Mouse (Mus musculus) mature B cell (primary cell): Measurements from ENCODE around the gene Ano1.

ENCODE experiments used
- in situ Hi-C: fragments of 300-500 bp; cut with MboI; formaldehyde crosslinking; loops from 2 replicates; pipeline ENCODE4 v1.14.3; 2019

Ano1 gene

DNA sequence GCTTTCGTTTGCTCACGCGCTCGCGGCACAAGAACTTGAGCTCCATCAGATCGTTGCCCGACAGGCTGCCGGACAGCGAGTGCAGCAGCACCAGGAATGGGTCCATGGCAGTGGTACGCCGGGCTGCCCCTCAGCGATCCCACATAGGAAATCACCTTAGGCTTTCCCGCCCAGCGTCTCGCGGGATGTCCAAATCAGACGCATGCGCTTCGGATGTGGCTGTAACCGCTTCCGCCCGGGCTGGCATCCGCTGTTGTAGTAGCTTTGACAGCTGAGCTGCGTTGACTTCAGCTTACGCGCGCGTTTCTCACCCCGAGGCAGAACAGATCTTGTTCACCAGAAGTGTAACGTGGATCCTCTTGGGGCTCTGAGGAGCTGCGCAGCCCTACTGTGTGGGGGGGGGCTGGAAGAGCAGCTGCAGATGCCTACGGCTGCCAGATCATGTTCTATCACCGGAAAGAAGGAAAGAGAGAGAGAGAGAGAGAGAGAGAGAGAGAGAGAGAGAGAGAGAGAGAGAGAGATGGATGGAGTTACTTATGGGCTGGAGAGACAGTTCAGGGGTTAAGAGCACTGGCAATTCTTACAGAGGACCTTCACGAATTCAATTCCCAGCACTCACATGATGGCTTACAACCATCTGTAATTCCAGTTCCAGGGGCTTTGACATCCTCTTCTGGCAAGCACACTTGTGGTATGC lies 169.3 kb downstream of the Ano1 start, which contains the start of gene Fadd:
Gene Fadd (minus strand): TSS at position 180 of the 697 bp plus-strand sequence.
- in situ Hi-C loops = no loop called here

DNA sequence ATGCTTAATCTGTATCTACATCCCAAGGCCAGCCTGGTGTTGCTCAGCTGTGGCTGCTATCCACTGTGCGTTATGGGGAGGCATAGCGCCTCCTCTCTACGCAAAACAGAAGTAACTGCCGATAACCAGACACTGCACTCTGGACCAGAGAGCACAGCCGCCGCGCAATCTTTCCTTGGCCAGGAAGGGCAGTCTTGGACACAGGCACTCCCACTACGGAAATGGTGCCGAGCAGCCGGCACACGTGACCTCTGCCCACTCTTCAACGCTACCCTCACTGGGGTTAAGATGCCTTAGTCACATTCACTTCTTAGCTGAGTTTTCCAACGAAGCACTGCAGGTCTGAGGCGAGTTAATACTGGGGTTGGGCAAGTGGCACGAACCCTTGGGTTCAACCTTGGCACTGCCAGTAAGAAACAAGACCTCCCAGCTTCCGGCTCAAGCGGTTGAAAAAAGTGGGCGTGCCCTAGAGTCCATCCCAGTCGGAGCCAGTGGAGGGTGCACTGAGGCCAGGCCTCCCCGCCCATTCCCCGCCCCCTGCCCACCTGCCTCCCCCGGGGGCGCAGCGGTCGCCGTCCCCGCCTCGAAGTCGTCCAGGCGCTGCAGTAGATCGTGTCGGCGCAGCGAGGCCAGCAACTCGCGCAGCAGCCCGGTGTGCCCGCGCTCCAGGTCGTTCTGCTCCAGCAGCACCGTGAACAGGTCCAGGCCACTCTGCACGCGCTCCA lies 170.1 kb downstream of the Ano1 start:
- in situ Hi-C loops = no loop called here

DNA sequence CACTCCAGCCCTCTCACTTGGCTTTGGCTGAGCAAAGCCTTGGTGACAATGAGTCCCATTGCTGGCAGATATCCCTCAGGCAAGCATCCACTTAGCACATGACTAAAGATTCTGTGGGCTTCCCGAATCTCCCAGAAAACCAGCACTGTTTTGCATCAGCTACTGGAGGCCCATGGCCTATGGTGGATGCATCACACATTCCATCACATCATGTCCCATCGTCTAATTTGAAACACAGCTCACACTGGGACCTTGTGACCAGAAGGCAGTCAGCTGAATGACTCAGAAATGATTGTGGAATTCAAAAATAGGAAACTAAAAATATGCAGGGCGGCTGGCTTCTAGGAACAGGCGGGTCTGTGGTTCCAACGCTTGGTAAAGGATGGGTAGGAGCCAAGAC lies 173.9 kb downstream of the Ano1 start:
- in situ Hi-C loops = no loop called here

DNA sequence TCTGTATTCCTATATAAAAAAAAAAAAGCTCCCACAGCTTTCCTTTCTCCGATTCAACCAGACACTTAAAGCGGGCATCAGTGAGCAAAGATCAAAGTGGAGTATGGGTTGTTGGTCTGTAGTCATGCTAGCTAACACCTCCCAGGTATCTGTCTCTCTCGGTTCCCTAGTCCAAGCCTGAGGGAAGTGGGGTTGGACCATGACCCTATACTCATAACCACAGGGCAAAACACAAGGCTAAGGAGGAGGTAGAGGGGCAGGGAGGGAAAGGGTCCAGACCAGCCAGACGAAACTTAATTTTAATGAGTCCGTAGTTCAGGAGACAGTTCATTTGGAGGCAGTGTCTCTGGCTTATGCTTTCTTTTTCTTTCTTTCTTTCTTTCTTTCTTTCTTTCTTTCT lies 179.5 kb downstream of the Ano1 start:
- in situ Hi-C loops = loop anchor here (25.0 kb wide), 1 partner anchor 785 kb away; the partner anchor contains the start of gene Mrgpre

DNA sequence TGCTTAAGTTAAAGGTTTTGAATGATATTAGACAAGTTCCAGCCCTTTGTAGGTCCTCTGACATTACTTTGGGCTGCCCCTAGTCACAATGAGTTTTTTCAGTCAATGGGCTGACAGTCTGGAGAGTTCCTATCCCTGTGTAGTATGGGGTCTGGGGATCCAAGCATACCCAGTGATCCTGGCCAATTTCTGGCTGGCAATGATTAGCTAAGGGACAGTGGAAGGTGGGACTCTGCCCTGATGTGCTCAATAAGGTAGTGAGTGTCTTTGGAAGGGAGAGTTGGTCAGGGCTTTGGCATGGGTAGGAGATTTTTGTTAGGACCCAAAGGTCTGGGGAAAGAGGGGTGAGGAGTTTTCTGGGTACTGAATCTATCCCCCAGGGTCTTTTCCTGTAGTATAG lies 180.2 kb downstream of the Ano1 start:
- in situ Hi-C loops = loop anchor here (25.0 kb wide), 1 partner anchor 784 kb away; the partner anchor contains the start of gene Mrgpre

DNA sequence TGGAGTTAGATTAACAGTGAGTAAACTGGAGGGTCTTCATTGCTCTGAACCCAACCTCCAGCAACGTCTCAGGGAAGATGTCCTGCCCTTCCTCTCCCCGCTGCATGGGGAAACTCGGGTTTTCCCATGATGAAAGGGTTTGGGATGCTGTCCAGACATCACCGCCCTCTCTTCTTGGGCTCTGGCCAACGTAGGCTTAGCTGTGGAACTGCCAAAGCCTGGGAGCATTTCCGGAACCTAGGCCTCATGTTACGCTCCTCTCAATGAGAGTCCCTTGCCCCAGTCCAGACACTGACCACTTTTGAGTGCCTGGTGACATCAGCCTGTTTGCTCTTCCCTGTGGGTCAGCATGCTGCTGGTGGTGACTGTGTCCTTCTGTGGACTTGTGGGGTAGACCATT lies 182.3 kb downstream of the Ano1 start:
- in situ Hi-C loops = loop anchor here (25.0 kb wide), 1 partner anchor 782 kb away; the partner anchor contains the start of gene Mrgpre

DNA sequence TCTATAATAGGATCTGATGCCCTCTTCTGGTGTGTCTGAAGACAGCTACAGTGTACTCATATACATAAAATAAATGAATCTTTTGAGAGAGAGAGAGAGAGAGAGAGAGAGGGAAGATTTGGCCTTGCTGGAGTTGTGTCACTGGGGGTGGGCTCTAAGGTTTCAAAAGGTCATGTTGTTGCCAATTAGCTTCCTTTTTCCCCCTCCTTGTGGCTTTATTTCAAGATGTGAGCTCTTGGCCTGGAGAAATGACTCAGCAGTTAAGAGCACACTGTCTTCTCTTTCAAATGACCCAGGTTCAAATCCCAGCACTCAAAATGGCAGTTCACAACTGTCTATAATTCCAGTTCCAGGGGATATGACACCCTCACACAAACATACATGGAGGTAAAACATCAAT lies 183.7 kb downstream of the Ano1 start:
- in situ Hi-C loops = loop anchor here (25.0 kb wide), 1 partner anchor 781 kb away; the partner anchor contains the start of gene Mrgpre

DNA sequence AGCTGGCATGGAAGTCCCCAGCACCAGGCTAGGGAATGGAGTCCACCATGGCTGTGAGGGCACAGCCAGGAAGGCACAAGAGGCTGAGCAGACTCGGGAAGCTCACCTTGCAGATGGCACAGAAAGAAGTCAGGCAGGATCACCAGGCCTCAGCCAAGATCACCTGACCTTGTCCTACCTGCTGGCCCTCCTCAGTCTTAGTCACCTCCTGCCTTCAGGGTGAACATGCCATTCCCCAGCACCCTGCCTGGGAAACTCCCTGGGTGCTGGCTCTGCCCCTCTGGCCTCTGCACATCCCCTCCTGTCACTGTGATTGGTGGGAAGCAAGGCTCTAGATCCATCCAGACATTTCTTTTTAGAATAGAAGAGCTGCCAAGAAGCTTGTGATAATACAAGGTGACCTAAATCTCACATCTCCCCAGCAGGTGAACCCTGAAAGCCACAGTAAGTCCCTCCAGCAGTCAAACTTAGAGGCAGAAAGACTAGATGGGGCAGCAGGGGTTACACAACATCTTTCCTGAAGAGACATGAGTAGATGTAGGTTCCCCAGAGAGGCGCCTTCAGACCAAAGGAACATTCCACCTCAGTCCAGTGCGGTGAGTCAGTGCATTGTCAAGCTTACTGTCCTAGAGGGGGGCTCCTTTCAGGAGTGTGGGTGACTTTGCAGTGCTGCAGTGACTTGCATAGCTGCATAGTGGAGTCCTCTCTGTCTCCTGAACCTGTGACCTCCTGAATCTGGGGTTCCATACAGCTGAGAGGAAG lies 184.7 kb downstream of the Ano1 start:
- in situ Hi-C loops = loop anchor here (25.0 kb wide), 1 partner anchor 780 kb away; the partner anchor contains the start of gene Mrgpre

DNA sequence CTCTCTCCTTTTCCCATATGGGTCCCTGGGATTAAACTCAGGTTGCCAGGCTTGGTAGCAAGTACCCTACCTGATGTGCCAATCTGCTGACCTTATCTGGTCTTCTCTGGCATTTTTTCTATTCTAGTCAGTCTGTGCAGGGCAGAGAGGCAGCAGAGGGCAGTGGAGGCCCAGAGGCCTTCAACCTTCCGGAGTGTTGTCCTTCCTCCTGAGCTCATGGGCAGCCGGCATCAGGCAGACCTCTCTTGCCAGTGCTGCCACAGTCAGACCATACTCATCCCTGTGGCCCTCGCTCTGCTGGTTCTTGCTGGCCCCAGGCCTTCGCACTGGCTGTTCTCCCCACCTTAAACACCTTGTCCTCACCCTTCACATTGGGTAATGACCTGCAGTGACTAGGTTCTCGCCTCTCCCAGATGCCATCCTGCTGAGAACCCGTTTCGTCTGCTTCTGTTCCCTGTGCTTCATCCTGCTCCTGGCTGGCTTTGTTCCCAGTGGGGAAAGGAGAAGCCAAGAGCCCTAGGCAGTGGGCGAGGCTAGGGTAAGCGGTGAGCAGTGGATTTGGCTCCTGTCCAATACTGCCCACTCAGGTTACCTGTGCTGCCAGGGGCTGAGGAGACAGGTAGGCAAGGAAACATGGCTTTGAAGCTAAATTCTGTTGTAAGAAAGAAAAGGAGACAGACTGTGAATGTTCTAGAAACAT lies 188.2 kb downstream of the Ano1 start:
- in situ Hi-C loops = loop anchor here (25.0 kb wide), 1 partner anchor 776 kb away; the partner anchor contains the start of gene Mrgpre

DNA sequence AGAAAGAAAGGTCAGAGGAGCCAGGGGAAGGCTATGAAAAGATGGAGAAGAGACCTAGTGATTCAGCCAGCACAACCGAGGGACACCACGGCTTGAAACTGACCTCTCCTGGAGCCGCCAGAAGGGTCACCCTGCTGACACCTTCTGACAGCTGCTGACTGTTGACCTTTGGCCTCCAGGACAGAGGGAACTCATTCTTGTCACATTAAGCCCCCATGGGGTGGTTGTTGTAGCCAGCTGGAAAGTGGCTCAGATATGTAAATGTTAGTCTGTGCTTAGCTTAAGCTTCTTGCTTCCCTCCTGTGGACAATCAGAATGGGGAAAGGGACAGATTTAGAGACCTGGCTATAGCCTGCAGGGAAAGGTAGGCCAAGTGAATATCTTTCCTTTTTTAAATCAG lies 189.8 kb downstream of the Ano1 start:
- in situ Hi-C loops = loop anchor here (25.0 kb wide), 1 partner anchor 775 kb away; the partner anchor contains the start of gene Mrgpre

DNA sequence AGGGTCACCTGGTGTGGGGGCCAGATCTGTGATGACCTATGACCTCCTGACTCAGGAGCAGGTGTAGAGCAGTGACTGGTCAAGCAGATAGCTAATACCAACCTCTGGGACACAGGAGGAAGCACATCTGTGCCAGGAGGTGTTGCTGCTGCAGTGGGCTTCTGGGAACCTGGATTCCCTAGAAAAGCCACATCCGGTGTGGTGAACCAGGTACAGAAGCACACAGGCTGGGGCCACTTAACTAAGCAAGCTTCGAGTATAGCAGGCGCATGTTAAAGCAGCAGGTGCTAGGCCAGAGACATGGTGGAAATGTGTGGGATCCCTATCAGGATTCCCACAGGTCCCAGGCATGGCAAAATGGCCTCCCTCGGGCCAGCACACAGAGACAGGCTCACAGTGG lies 191.2 kb downstream of the Ano1 start:
- in situ Hi-C loops = loop anchor here (25.0 kb wide), 1 partner anchor 773 kb away; the partner anchor contains the start of gene Mrgpre

DNA sequence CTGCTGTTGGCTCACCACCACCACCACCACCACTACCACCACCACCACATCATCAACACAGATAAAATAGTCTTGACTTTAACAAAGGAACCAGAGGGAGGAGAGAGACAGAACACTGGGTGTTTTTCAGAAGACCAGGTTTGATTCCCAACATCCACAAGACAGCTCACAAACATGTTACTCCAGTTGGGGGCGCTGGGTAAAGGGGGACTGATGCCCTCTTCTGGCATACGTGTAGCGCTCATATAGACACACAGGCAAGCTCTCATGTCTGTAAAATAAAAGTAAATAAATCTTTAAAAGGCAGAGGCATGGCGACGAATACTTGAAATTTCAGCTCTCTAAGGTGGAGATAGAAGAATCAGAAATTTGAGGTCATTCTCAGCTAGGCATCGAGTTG lies 193.2 kb downstream of the Ano1 start:
- in situ Hi-C loops = loop anchor here (25.0 kb wide), 1 partner anchor 771 kb away; the partner anchor contains the start of gene Mrgpre

DNA sequence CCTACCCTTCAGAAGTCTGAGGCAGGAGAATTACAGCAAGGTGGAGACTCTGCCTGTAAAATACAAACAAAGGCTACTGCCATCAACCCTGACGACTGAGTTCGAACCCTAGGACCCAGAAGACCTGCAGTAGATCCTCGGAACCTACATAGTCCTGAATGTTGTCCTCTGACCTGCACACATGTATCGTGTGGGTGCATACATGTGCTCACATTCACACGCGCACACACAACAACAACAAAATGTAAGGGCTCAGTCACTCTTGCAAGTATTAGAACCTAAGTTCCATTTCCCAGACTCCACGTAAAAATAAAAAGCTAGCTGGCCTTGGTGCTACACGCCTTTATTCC lies 197.7 kb downstream of the Ano1 start:
- in situ Hi-C loops = loop anchor here (25.0 kb wide), 1 partner anchor 767 kb away; the partner anchor contains the start of gene Mrgpre

DNA sequence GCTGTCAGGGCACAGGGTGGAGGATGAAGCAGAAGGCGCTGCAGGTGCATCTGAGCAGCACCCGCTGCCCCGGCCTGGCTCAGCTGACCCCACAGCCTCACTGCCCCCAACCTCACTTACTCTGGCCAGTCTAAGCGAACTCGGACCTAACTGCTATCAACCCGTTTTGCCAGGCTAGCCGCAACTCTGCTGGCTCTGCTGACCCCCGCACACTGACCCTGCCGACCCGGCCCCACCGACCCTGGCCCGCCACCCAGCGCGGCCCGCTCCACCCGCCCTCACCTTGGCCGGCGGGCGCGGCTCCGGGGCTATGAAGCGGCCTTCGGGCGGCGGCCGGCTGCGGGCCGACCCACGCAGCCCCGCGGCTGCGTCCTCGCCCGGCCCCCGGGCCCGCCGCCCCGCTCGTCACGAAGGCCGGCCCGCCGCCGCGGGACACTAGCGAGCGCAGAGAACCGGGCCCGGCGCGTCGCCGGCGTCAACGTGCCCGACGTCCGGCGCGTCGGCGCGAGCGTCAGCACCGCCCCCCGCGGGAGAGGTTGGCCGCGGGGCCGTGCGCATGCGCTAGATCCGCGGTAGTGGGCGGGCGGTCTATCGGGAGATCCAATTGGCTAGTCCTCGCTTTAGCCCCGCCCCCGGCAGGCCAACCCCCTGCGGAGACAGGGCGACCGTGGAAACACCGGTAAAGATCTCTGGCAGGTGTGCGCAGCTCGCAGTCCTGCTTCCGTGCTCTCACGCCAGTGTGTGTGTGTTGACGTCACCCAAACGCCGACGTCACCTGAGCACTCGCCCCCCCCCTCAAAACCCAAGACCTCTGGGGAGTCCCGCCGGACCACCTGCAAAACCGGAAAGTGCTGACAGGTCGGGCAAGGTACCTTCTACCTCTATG lies 198.3 kb downstream of the Ano1 start, which contains the start of gene Ppfia1:
Gene Ppfia1 (minus strand): TSS at position 493 of the 886 bp plus-strand sequence.
- in situ Hi-C loops = loop anchor here (25.0 kb wide), 1 partner anchor 766 kb away; the partner anchor contains the start of gene Mrgpre

DNA sequence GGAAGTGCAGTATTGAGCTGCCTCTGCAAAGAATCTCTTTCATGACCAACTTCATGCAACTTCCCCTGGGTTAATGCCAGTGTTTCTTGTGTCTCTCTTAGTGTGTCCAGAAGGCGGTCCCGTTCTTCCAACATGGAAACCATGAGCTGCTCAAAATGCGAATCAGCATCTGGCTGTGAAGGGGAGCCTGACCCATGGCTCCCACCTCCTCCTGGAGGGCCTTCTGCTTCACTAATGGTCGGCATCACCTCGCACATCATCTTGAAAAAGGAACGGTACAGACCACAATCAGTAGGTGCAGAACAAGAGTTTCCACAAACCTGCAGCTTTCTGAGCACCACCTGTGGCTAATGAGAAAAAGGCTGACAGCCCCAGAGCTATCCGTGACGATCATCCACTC lies 199.5 kb downstream of the Ano1 start:
- in situ Hi-C loops = loop anchor here (25.0 kb wide), 1 partner anchor 765 kb away; the partner anchor contains the start of gene Mrgpre

DNA sequence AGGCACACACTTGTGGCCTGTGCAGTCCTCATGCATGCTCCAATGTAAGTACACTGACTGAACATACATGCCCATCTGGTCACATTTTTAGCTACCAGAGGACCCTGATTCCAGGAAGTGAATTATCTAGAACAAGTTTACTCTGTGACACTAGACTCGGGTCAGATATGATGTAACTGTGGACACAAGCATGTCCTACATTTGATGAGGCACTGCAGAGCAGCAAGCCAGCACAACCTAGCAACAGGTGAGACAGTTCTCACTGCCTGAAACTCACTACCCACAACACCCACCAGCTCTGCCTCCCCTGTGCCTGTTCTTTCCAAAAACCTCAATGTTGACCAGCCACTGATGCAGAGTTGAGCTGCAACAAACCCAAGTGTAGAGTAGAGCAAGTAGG lies 201.0 kb downstream of the Ano1 start:
- in situ Hi-C loops = loop anchor here (25.0 kb wide), 1 partner anchor 764 kb away; the partner anchor contains the start of gene Mrgpre

DNA sequence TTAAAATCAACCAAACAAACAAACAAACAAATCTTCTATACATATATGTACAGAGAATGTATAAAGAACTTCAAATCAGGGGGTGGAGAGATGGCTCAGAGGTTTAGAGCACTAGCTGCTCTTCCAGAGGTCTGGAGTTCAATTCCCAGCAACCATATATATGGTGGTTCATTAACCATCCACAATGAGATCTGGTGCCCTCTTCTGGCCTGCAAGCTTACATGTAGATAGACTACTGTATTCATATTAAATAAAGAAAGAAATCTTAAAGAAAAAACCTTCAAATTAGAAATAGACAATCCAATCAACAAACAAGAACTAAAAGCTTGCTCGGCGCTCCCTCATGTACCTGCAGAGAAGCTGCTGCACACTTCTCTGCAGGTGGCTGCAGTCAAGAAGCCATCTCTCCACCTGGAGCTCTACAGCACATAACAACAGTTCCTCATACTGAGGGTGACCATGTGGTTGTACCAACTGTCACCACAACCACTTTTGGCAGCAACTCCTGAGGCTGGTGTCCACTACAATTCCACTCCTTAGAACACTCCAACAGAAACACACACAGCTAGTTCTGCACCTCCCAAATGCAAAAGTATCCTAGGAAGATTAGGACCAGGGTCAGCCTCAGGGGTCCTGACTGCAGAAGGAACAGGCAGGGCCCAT lies 201.7 kb downstream of the Ano1 start:
- in situ Hi-C loops = loop anchor here (25.0 kb wide), 1 partner anchor 763 kb away; the partner anchor contains the start of gene Mrgpre

DNA sequence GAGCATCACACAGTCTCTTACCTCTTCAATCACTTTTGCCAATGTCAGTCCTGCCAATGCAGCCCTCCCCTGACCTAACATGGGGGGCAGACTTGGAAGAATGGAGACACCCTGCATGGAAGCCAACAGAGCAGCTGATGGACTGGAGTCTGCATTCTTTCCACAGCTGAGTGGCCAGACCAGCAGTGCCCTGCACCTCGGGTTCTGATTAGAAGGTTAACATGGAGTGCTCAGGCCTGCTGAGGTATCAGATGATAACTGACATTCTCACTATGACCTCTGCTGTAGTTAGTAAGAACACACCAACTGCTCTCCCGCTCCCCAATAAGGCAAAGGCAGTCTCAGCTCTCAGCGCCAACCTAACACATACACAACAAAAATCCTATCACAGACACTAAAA lies 206.5 kb downstream of the Ano1 start:
- in situ Hi-C loops = no loop called here

DNA sequence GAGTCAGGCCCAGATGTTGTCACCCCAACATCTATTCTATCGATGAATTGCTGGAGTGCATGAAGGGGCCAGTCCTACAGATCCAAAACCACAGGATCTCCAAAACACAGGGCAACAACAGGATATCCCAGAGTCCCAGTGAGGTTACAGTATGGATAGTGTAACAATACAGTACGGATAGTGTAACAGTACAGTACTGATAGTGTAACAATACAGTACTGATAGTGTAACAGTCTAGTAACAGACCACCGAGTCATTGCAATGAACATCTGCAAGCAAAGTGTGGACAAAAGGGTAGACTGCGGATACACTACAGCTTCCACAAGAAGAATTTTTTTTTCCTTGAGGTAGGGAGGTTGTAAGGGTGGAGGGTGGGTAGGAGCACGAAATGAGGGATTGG lies 210.4 kb downstream of the Ano1 start:
- in situ Hi-C loops = no loop called here
